Mouse (Mus musculus) limb, embryonic 13.5 days (tissue): ENCODE results near the gene Rab42. TPM values are rescaled to one million over a fixed set of nuclear protein-coding genes. Genes with fewer than 3 reads are reported as not detected.

Experiments
- ATAC-seq: fragments of 200-750 bp; cut with Nextera tagmentation; 2 replicates; pipeline ENCODE4 v1.8.0; 2017; ENCODE audit warnings: low read depth, moderate number of reproducible peaks, moderate TSS enrichment; ENCODE audit not compliant: low FRiP score
- H3K27ac ChIP-seq: fragments of 300-500 bp; sonication (generic); 2 replicates; pipeline ENCODE4 v1.5.1; 2015; ENCODE audit warnings: inconsistent platforms, mild to moderate bottlenecking, moderate library complexity
- H3K27me3 ChIP-seq: fragments of 300-500 bp; sonication (generic); 2 replicates; pipeline ENCODE4 v1.6.1; 2015; ENCODE audit warnings: mild to moderate bottlenecking, inconsistent platforms
- H3K36me3 ChIP-seq: fragments of 300-500 bp; sonication (generic); 2 replicates; pipeline ENCODE4 v1.6.1; 2015; ENCODE audit warnings: inconsistent platforms, mild to moderate bottlenecking, moderate library complexity
- H3K4me1 ChIP-seq: fragments of 300-500 bp; sonication (generic); 2 replicates; pipeline ENCODE4 v1.6.1; 2015; ENCODE audit warnings: inconsistent platforms
- H3K4me2 ChIP-seq: fragments of 300-500 bp; sonication (generic); replicated peaks from 2 replicates; pipeline ENCODE4 v1.6.1; 2015; ENCODE audit warnings: inconsistent platforms, mild to moderate bottlenecking, moderate library complexity
- H3K4me3 ChIP-seq: fragments of 300-500 bp; sonication (generic); 2 replicates; pipeline ENCODE4 v1.5.1; 2015; ENCODE audit warnings: moderate library complexity, mild to moderate bottlenecking, inconsistent platforms
- H3K9ac ChIP-seq: fragments of 300-500 bp; sonication (generic); 2 replicates; pipeline ENCODE4 v1.6.1; 2015; ENCODE audit warnings: mild to moderate bottlenecking, inconsistent platforms
- H3K9me3 ChIP-seq: fragments of 300-500 bp; sonication (generic); 2 replicates; pipeline ENCODE4 v1.6.1; 2016; ENCODE audit warnings: inconsistent platforms
- WGBS: fragments of 180-500 bp; shearing (Covaris S2); methylation state at CpG from one replicate; pipeline ENCODE4 v1.1.7; 2015; 5-methylcytosine and 5-hydroxymethylcytosine counted together
- polyA plus RNA-seq: library from polyadenylated mRNA; unstranded; fragments of >200 nt; fragmentation: Nextera tagmentation; extraction: Ambion mirVana; gene quantifications from 2 replicates; pipeline ENCODE4 v1.2.1, GENCODE M21; 2015

The Rab42 gene
- polyA plus RNA-seq, 1 experiment from 2014 or later = 1.7 TPM

- Histone ChIP-seq H3K9me3 (no peaks in the 10 kb centered on the region), H3K9ac (no peak overlapping the region), H3K27ac (no peak overlapping the region), H3K4me1 (peaks cover 26% of the 10 kb centered on the region), H3K27me3 (no peaks in the 10 kb centered on the region), H3K36me3 (peaks cover 36% of the 10 kb centered on the region), H3K4me3 (no peak overlapping the region), H3K4me2 (no peak overlapping the region)
- WGBS = 87% methylated on average over 3 of the region's 3 CpGs
- no peak for ATAC-seq
Measured at GRCm38 (mm10) chr4:132341451-132341850, 38.3 kb upstream of the Rab42 start.

DNA sequence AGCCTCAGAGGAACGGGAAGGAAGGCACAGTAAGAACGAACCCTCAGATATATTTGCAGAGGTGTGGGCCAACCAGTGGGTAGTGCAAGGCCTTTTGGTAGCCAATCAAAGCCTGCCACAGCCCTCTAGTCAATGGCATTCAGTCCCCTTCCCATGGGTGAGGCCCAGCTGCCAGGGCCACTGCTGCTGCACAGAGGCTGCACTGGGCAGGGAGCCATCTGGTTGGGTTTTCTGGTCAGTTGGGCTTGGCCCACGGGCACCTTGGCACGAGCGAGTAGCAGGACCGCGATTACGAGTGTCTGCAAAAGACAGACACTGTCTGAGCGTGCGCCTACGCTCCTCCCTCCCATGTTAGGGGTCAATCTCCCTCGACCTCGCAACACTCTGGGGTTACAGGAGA is 35.8 kb upstream of the Rab42 start:
- H3K27me3 ChIP-seq = no peaks in the 10 kb centered on the region
- H3K4me3 ChIP-seq = no peak overlapping the region
- no peaks in the 10 kb centered on the region for H3K9me3 ChIP-seq
- no peak for ATAC-seq
- WGBS = 94% methylated on average over 13 of the region's 13 CpGs
- peaks cover 61% of the 10 kb centered on the region for H3K36me3 ChIP-seq
- peaks cover 15% of the 10 kb centered on the region for H3K4me1 ChIP-seq
- no peak overlapping the region for H3K4me2 ChIP-seq
- H3K9ac ChIP-seq = no peak overlapping the region
- no peak overlapping the region for H3K27ac ChIP-seq

GRCm38 (mm10) chr4:132332880-132333279 is 29.7 kb upstream of the Rab42 start:
- Histone ChIP-seq H3K27me3 (no peaks in the 10 kb centered on the region), H3K4me2 (no peak overlapping the region), H3K4me1 (peaks cover 16% of the 10 kb centered on the region), H3K4me3 (no peak overlapping the region), H3K27ac (no peak overlapping the region), H3K9me3 (no peaks in the 10 kb centered on the region), H3K9ac (peak overlapping the region; percentile 14; the same call in 1 of the 2 replicates), H3K36me3 (peaks cover 62% of the 10 kb centered on the region)
- WGBS = 86% methylated on average over 6 of the region's 6 CpGs
- no peak for ATAC-seq

- WGBS = 79% methylated on average over 3 of the region's 3 CpGs
- H3K9me3 ChIP-seq = no peaks in the 10 kb centered on the region
- H3K27me3 ChIP-seq = no peaks in the 10 kb centered on the region
- no peak overlapping the region for H3K9ac ChIP-seq
- H3K4me1 ChIP-seq = peaks cover 16% of the 10 kb centered on the region
- peaks cover 53% of the 10 kb centered on the region for H3K36me3 ChIP-seq
- H3K4me2 ChIP-seq = no peak overlapping the region
- no peak overlapping the region for H3K27ac ChIP-seq
- no peak overlapping the region for H3K4me3 ChIP-seq
- no peak for ATAC-seq
Measured at GRCm38 (mm10) chr4:132331960-132332359, 28.8 kb upstream of the Rab42 start.

- peaks cover 45% of the 10 kb centered on the region for H3K36me3 ChIP-seq
- peak overlapping the region; percentile 79 for H3K4me2 ChIP-seq
- ATAC-seq = 0 out of 2 replicates have a peak, but pooled peaks have one; percentile 3
- no peaks in the 10 kb centered on the region for H3K9me3 ChIP-seq
- peak overlapping the region; percentile 87 for H3K4me3 ChIP-seq
- peaks cover 16% of the 10 kb centered on the region for H3K4me1 ChIP-seq
- H3K9ac ChIP-seq = peak overlapping the region; percentile 92
- WGBS = 5% methylated on average over 10 of the region's 10 CpGs
- H3K27ac ChIP-seq = peak overlapping the region; percentile 86
- H3K27me3 ChIP-seq = no peaks in the 10 kb centered on the region
Measured at GRCm38 (mm10) chr4:132329835-132330354, 26.7 kb upstream of the Rab42 start.

- peaks cover 45% of the 10 kb centered on the region for H3K36me3 ChIP-seq
- under 1% methylated on average over 52 of the region's 52 CpGs for WGBS
Measured at GRCm38 (mm10) chr4:132329115-132329834, 26.1 kb upstream of the Rab42 start, which contains the start of gene Trnau1ap. TSS of gene Trnau1ap (minus strand) at chr4:132329538.

DNA sequence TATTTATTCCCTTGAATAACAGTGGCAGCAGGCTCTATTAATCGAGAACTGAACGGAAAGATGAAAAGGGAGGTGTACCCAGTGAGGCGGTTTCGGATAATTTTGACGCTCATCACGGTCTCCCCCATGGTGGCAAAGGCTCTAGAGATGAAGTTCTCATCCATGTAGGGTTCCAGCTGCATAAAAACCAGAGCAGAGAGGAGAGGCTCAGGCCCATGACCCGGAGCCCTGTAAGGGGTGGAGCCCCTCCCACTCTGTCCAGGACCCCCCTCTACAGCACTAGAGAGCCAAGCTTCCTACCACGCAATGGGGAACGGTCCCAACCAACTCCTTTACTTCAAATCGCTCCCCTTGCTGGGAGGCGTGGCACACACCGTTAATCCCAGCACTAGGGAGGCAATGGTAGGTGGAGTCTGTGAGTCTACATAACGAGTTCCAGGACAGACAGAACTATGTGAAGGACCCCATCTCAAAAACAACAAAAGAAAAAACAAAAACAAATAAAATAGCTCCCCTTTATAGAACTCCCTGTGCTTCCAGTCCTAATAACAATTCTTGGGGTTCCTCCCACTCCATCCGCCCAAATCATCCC is 25.3 kb upstream of the Rab42 start:
- WGBS = 44% methylated on average over 14 of the region's 14 CpGs

More at GRCm38 (mm10) chr4:132329115-132329834, 26.1 kb upstream of the Rab42 start, which contains the start of gene Trnau1ap:
- peak within 1 kb of the TSS; percentile 86 for H3K27ac ChIP-seq
- H3K4me1 ChIP-seq = peaks cover 16% of the 10 kb centered on the region
- peak within 1 kb of the TSS; percentile 87 for H3K4me3 ChIP-seq
- peak within 1 kb of the TSS; percentile 79 for H3K4me2 ChIP-seq
- ATAC-seq = peak; percentile 96
- peak within 1 kb of the TSS; percentile 92 for H3K9ac ChIP-seq
- H3K9me3 ChIP-seq = no peaks in the 10 kb centered on the region
- H3K27me3 ChIP-seq = no peaks in the 10 kb centered on the region

GRCm38 (mm10) chr4:132326481-132326880 is 23.3 kb upstream of the Rab42 start:
- peaks cover 16% of the 10 kb centered on the region for H3K4me1 ChIP-seq
- H3K9me3 ChIP-seq = no peaks in the 10 kb centered on the region
- H3K36me3 ChIP-seq = peaks cover 39% of the 10 kb centered on the region
- no peak overlapping the region for H3K9ac ChIP-seq
- H3K4me2 ChIP-seq = no peak overlapping the region
- ATAC-seq = no peak
- 75% methylated on average over 5 of the region's 5 CpGs for WGBS
- no peak overlapping the region for H3K4me3 ChIP-seq
- H3K27ac ChIP-seq = no peak overlapping the region
- no peaks in the 10 kb centered on the region for H3K27me3 ChIP-seq

More for the DNA sequence above, 25.3 kb upstream of the Rab42 start:
- 0 out of 2 replicates have a peak, but pooled peaks have one; percentile 10 for ATAC-seq
- Histone ChIP-seq H3K9ac (peak overlapping the region; percentile 92), H3K4me1 (peaks cover 16% of the 10 kb centered on the region), H3K4me2 (peak overlapping the region; percentile 79), H3K9me3 (no peaks in the 10 kb centered on the region), H3K27ac (peak overlapping the region; percentile 86; the same call in 1 of the 2 replicates), H3K27me3 (no peaks in the 10 kb centered on the region), H3K36me3 (peaks cover 45% of the 10 kb centered on the region), H3K4me3 (peak overlapping the region; percentile 87)

DNA sequence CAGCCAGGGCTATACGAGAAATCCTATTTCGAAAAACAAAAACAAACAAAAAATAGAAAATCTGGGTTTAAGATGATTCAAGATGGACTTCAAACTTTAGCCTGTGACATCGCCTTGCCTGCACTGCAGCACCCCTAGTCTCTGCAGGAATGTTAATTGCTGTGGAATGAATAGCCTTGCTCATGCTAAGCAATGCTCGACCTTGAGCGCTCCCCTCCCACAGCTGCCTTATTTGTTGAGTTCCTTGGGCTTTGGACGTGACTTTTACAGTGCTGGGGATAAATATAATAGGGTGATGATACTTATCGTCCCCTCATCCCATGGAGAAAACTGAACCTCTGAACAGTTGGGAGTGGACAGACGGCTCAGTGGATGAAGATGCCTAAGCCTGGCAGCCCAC is 12.5 kb upstream of the Rab42 start:
- Histone ChIP-seq H3K4me3 (no peak overlapping the region), H3K9ac (no peak overlapping the region), H3K9me3 (no peaks in the 10 kb centered on the region), H3K36me3 (peaks cover 87% of the 10 kb centered on the region), H3K27me3 (no peaks in the 10 kb centered on the region), H3K4me1 (0 out of 2 replicates have a peak, but pooled peaks cover under 1% of the 10 kb centered on the region), H3K27ac (no peak overlapping the region), H3K4me2 (no peak overlapping the region)
- 85% methylated on average over 8 of the region's 8 CpGs for WGBS
- no peak for ATAC-seq

- Histone ChIP-seq H3K4me1 (peaks cover 15% of the 10 kb centered on the region), H3K9ac (no peak overlapping the region), H3K27ac (no peak overlapping the region), H3K27me3 (no peaks in the 10 kb centered on the region), H3K4me3 (no peak overlapping the region), H3K36me3 (peaks cover 72% of the 10 kb centered on the region), H3K9me3 (no peaks in the 10 kb centered on the region), H3K4me2 (no peak overlapping the region)
- WGBS = 83% methylated on average over 5 of the region's 5 CpGs
- ATAC-seq = no peak
Measured at GRCm38 (mm10) chr4:132312627-132313026, 9.4 kb upstream of the Rab42 start.

DNA sequence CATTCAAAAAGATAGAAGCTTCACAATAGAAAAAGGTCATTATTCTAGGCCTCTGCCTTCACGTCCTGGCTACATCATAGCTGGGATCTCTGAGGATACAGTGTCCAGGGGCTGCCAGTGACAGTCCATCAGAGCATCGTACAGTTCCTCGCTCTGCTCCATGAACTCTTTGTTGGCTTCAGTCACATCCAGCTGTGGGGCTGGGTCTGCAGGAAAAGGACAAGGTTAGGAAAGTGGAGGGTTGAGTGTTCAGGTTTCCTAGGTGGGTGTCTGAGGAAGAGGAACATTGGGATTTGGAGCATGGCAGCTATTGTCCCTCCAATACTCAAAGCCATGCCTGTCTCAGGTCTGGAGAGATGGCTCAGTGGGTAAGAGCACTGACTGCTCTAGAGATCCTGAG is 8.6 kb upstream of the Rab42 start:
- Histone ChIP-seq H3K27ac (no peak overlapping the region), H3K4me2 (no peak overlapping the region), H3K27me3 (no peaks in the 10 kb centered on the region), H3K4me3 (no peak overlapping the region), H3K9ac (no peak overlapping the region), H3K9me3 (no peaks in the 10 kb centered on the region), H3K4me1 (peaks cover 15% of the 10 kb centered on the region), H3K36me3 (peaks cover 65% of the 10 kb centered on the region)
- ATAC-seq = no peak
- 48% methylated on average over 3 of the region's 3 CpGs for WGBS

DNA sequence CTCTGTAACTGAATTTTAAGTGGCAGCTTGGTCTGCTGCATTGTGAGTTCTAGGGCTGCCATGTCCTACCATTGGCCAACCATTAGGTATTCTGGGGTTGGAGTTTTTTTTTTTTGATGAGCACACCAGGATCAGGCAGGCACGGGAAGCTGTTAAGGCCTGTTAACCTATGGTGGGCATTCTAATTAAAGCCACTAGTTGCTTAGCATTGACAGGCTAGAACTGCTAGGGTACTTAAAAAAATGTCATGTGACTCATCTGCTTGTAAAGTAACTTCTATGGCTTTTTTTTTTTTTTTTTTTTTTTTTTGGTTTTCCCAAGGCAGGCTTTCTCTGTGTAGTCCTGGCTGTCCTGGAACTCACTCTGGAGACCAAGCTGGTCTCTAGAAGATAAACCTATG is 8.0 kb upstream of the Rab42 start:
- 17% methylated on average over 1 of the region's 1 CpGs for WGBS
- Histone ChIP-seq H3K9ac (no peak overlapping the region), H3K9me3 (no peaks in the 10 kb centered on the region), H3K36me3 (peaks cover 59% of the 10 kb centered on the region), H3K27ac (no peak overlapping the region), H3K27me3 (no peaks in the 10 kb centered on the region), H3K4me2 (no peak overlapping the region), H3K4me3 (no peak overlapping the region), H3K4me1 (peaks cover 15% of the 10 kb centered on the region)
- ATAC-seq = no peak
